Mouse (Mus musculus) CH12.LX (cell line): ENCODE data around the gene 1110002E22Rik. TPM values are rescaled to one million over a fixed set of nuclear protein-coding genes. Genes with fewer than 3 reads are reported as not detected.

Source experiments
- DNase-seq: peaks from one replicate; pipeline ENCODE4 v3.0.0-alpha.2; 2013; ENCODE audit errors: extremely low read depth
- H3K27ac ChIP-seq: 2 replicates; pipeline ENCODE4 v1.5.1; 2012; ENCODE audit warnings: low read depth, mild to moderate bottlenecking, control low read depth, moderate library complexity; ENCODE audit not compliant: insufficient read depth
- H3K27me3 ChIP-seq: replicated peaks from 2 replicates; pipeline ENCODE3; 2012; ENCODE audit warnings: inconsistent platforms
- H3K36me3 ChIP-seq, 2 experiments: replicated peaks in 1 of 2; 2 replicates each; pipeline versions ENCODE3 to v1.6.1; 2012; ENCODE audit warnings: inconsistent platforms in 1 of 2, low read length in 1 of 2, mild to moderate bottlenecking in 1 of 2, mixed read lengths in 1 of 2, moderate library complexity in 1 of 2; ENCODE audit not compliant: control insufficient read depth in 1 of 2, insufficient read depth in 1 of 2
- H3K4me1 ChIP-seq, 2 experiments: 2 replicates each; pipeline ENCODE4 v1.6.1; 2012; ENCODE audit warnings: inconsistent platforms in 1 of 2, moderate library complexity in 1 of 2; ENCODE audit not compliant: insufficient read depth in 2 of 2, control insufficient read depth in 1 of 2
- H3K4me2 ChIP-seq: 2 replicates; pipeline ENCODE4 v1.6.1; 2012; ENCODE audit warnings: low read depth, mild to moderate bottlenecking, control low read depth; ENCODE audit not compliant: poor library complexity, insufficient read depth, severe bottlenecking
- H3K4me3 ChIP-seq, 3 experiments: fragments of 150-350 bp in 1 of 3; sonication (generic) in 1 of 3; replicated peaks in 1 of 3; 2 replicates each; pipeline versions ENCODE3 to v1.5.1; 2011 to 2012; ENCODE audit warnings: low read depth in 2 of 3, low read length in 2 of 3, mild to moderate bottlenecking in 2 of 3, moderate library complexity in 2 of 3, control low read depth in 1 of 3, improper control_type of control experiment in 1 of 3, inconsistent platforms in 1 of 3, mixed read lengths in 1 of 3; ENCODE audit not compliant: poor library complexity in 1 of 3
- H3K79me2 ChIP-seq: replicated peaks from 2 replicates; pipeline ENCODE4 v1.6.1; 2012; ENCODE audit warnings: mild to moderate bottlenecking, moderate library complexity; ENCODE audit not compliant: control insufficient read depth, poor library complexity, insufficient read depth, severe bottlenecking; ENCODE audit errors: extremely low read depth
- H3K9ac ChIP-seq: 2 replicates; pipeline ENCODE4 v1.6.1; 2012; ENCODE audit warnings: low read depth, mild to moderate bottlenecking, control low read depth, moderate library complexity; ENCODE audit not compliant: insufficient read depth
- H3K9me3 ChIP-seq: replicated peaks from 2 replicates; pipeline ENCODE3; 2012; ENCODE audit warnings: low read length, inconsistent platforms, mixed read lengths
- BHLHE40 ChIP-seq: IDR thresholded peaks from 2 replicates; pipeline ENCODE4 v1.6.1; 2011; ENCODE audit warnings: mild to moderate bottlenecking, low read depth, low read length, improper control_type of control experiment
- CHD2 ChIP-seq: IDR thresholded peaks from 2 replicates; pipeline ENCODE4 v1.6.1; 2011; ENCODE audit warnings: low read length, improper control_type of control experiment
- E2F4 ChIP-seq: IDR thresholded peaks from 2 replicates; pipeline ENCODE4 v1.6.1; 2011; ENCODE audit warnings: low read depth, low read length, improper control_type of control experiment; ENCODE audit not compliant: insufficient replicate concordance
- EP300 ChIP-seq: IDR thresholded peaks from 2 replicates; pipeline ENCODE4 v1.6.1; 2011; ENCODE audit warnings: low read length, improper control_type of control experiment
- ETS1 ChIP-seq: conservative IDR thresholded peaks from 2 replicates; pipeline ENCODE4 v1.6.1; 2012; ENCODE audit warnings: low read depth, mild to moderate bottlenecking, inconsistent platforms, low read length, improper control_type of control experiment, moderate library complexity
- GABPA ChIP-seq: IDR thresholded peaks from 2 replicates; pipeline ENCODE4 v1.6.1; 2012; ENCODE audit warnings: low read depth, low read length, improper control_type of control experiment, inconsistent platforms; ENCODE audit not compliant: insufficient replicate concordance
- HCFC1 ChIP-seq: IDR thresholded peaks from 2 replicates; pipeline ENCODE4 v1.6.1; 2012; ENCODE audit warnings: low read depth, mild to moderate bottlenecking, inconsistent platforms, low read length, improper control_type of control experiment
- IRF4 ChIP-seq: IDR thresholded peaks from 2 replicates; pipeline ENCODE4 v1.6.1; 2014; ENCODE audit warnings: low read depth, mild to moderate bottlenecking, inconsistent platforms, low read length, improper control_type of control experiment
- JUN ChIP-seq: IDR thresholded peaks from 2 replicates; pipeline ENCODE4 v1.6.1; 2011; ENCODE audit warnings: low read depth, mild to moderate bottlenecking, low read length, improper control_type of control experiment, moderate library complexity; ENCODE audit not compliant: insufficient read depth
- JUND ChIP-seq: conservative IDR thresholded peaks from 2 replicates; pipeline ENCODE4 v1.6.1; 2011; ENCODE audit warnings: low read depth, low read length, improper control_type of control experiment
- KAT2A ChIP-seq: IDR thresholded peaks from 2 replicates; pipeline ENCODE4 v1.6.1; 2012; ENCODE audit warnings: low read length, improper control_type of control experiment, inconsistent platforms; ENCODE audit not compliant: insufficient replicate concordance
- MAZ ChIP-seq: IDR thresholded peaks from 2 replicates; pipeline ENCODE4 v1.6.1; 2012; ENCODE audit warnings: low read depth, mild to moderate bottlenecking, inconsistent platforms, low read length, improper control_type of control experiment, moderate library complexity
- MEF2A ChIP-seq: IDR thresholded peaks from 2 replicates; pipeline ENCODE4 v1.6.1; 2014; ENCODE audit warnings: low read depth, mild to moderate bottlenecking, inconsistent platforms, low read length, improper control_type of control experiment, borderline replicate concordance
- MXI1 ChIP-seq: IDR thresholded peaks from 2 replicates; pipeline ENCODE4 v1.6.1; 2011; ENCODE audit warnings: mild to moderate bottlenecking, low read depth, low read length, improper control_type of control experiment
- NELFE ChIP-seq: IDR thresholded peaks from 2 replicates; pipeline ENCODE4 v1.6.1; 2011; ENCODE audit warnings: low read depth, low read length, improper control_type of control experiment
- POLR2AphosphoS2 ChIP-seq: IDR thresholded peaks from 2 replicates; pipeline ENCODE4 v1.6.1; 2011; ENCODE audit warnings: low read depth, low read length, improper control_type of control experiment
- RAD21 ChIP-seq: IDR thresholded peaks from 2 replicates; pipeline ENCODE4 v1.6.1; 2011; ENCODE audit warnings: low read depth, mild to moderate bottlenecking, low read length, improper control_type of control experiment, moderate library complexity
- SMC3 ChIP-seq: IDR thresholded peaks from 2 replicates; pipeline ENCODE4 v1.6.1; 2011; ENCODE audit warnings: low read depth, low read length, improper control_type of control experiment
- TBP ChIP-seq: conservative IDR thresholded peaks from 2 replicates; pipeline ENCODE4 v1.6.1; 2011; ENCODE audit warnings: low read depth, low read length, improper control_type of control experiment
- TCF12 ChIP-seq: IDR thresholded peaks from 2 replicates; pipeline ENCODE4 v1.6.1; 2014; ENCODE audit warnings: low read depth, mild to moderate bottlenecking, inconsistent platforms, low read length, improper control_type of control experiment
- USF1 ChIP-seq: IDR thresholded peaks from 2 replicates; pipeline ENCODE4 v1.6.1; 2014; ENCODE audit warnings: low read depth, mild to moderate bottlenecking, inconsistent platforms, low read length, improper control_type of control experiment
- ZC3H11A ChIP-seq: IDR thresholded peaks from 2 replicates; pipeline ENCODE4 v1.6.1; 2012; ENCODE audit warnings: low read depth, mild to moderate bottlenecking, inconsistent platforms, low read length, improper control_type of control experiment
- ZKSCAN1 ChIP-seq: IDR thresholded peaks from 2 replicates; pipeline ENCODE4 v1.6.1; 2012; ENCODE audit warnings: low read depth, inconsistent platforms, low read length, improper control_type of control experiment, borderline replicate concordance
- ZNF384 ChIP-seq: IDR thresholded peaks from 2 replicates; pipeline ENCODE4 v1.6.1; 2012; ENCODE audit warnings: low read depth, low read length, improper control_type of control experiment, inconsistent platforms
- dilution Hi-C: fragments of 300-500 bp; cut with MboI; formaldehyde crosslinking; loops from 2 replicates; pipeline ENCODE4 v1.14.3; 2020; ENCODE audit warnings: low sequenced_read_pairs; ENCODE audit not compliant: extremely low pct_unique_long_range_greater_than_20kb, extremely low pct_ligation_motif_present
- in situ Hi-C: fragments of 300-500 bp; cut with MboI; formaldehyde crosslinking; loops from 3 replicates; pipeline ENCODE4 v1.14.3; 2019; ENCODE audit warnings: low sequenced_read_pairs, low pct_ligation_motif_present, low pct_unique_long_range_greater_than_20kb, mixed read lengths
- polyA plus RNA-seq: library from polyadenylated mRNA; unstranded; fragments of >175 nt; gene quantifications from 2 replicates; pipeline ENCODE4 v1.2.1, GENCODE M21; 2012; ENCODE audit warnings: low read depth; ENCODE audit not compliant: insufficient read length
- total RNA-seq, 2 experiments: library from RNA; depleted of rRNA; stranded (reverse); fragments of 300-350 nt in 1 of 2; fragments of >200 nt in 1 of 2; gene quantifications; 2 replicates each; pipeline ENCODE4 v1.2.3; 2012 to 2014

1110002E22Rik gene
- total and polyA plus RNA-seq, 3 experiments, result 0.66 to 2.3 (median 2.0) TPM

DNA sequence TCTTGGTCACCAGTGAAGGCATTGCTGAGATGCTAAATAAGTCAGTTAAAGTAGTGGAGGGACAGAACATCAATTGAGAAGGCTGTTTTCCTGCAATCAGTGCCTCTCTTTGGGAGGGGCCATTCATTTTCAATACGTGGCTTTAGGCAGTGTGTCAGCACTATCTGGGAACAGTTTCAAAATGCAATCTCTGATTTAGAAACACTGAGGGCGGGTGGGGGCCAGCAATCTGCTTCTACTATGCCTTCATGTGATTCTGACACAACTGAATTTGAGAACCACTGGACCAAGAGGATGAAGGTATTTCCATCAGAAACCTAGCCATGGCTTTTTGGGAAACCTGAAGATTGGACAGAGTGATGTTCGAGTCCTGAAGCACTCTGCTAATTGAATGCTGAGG is 30.4 kb downstream of the 1110002E22Rik start:
- Histone ChIP-seq H3K4me1 (no peaks in the 10 kb centered on the region; a peak in 1 of 4 replicates), H3K27ac (no peak overlapping the region), H3K9ac (no peak overlapping the region), H3K9me3 (no peaks in the 10 kb centered on the region), H3K4me2 (no peak overlapping the region), H3K79me2 (no peaks in the 10 kb centered on the region), H3K27me3 (no peaks in the 10 kb centered on the region), H3K36me3 (peaks cover 2 to 5% of the 10 kb centered on the region in 2 experiments), H3K4me3 (no peak overlapping the region)
- dilution Hi-C loops, result no loop called here
- no peak for TF ChIP-seq ZKSCAN1
- TF ChIP-seq ZC3H11A, result no peak
- TF ChIP-seq MXI1, result no peak
- no peak for TF ChIP-seq IRF4
- no peak for TF ChIP-seq EP300
- TF ChIP-seq MAZ, result no peak
- no peak for TF ChIP-seq MEF2A
- no peak for DNase-seq
- in situ Hi-C loops, result no loop called here

DNA sequence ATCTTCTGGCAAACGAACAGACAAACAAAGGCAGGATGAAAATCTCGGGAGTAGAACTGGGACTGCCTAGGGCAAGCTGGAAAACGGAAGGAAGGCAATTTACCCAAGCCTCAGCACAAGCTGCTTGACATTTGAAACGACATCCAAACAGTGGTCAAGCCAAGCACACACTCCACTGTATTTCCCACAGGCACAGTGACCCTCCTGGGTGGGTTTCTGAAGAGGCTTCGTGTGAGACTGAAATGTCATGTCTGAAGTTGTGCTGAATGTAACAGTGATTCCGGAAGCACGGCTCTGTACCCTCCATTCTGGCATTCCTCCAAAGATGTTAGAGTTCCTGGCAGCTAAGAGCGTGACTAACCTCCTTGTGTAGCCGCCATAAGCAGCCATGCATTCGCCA is 30.9 kb downstream of the 1110002E22Rik start:
- in situ Hi-C loops, result no loop called here
- DNase-seq, result no peak
- Histone ChIP-seq H3K27me3 (no peaks in the 10 kb centered on the region), H3K27ac (no peak overlapping the region), H3K4me1 (no peaks in the 10 kb centered on the region; a peak in 1 of 4 replicates), H3K79me2 (no peaks in the 10 kb centered on the region), H3K36me3 (peaks cover 2 to 5% of the 10 kb centered on the region in 2 experiments), H3K9me3 (no peaks in the 10 kb centered on the region), H3K9ac (no peak overlapping the region), H3K4me2 (no peak overlapping the region), H3K4me3 (no peak overlapping the region)
- TF ChIP-seq TCF12 (no peak), TBP (no peak)
- dilution Hi-C loops, result no loop called here

DNA sequence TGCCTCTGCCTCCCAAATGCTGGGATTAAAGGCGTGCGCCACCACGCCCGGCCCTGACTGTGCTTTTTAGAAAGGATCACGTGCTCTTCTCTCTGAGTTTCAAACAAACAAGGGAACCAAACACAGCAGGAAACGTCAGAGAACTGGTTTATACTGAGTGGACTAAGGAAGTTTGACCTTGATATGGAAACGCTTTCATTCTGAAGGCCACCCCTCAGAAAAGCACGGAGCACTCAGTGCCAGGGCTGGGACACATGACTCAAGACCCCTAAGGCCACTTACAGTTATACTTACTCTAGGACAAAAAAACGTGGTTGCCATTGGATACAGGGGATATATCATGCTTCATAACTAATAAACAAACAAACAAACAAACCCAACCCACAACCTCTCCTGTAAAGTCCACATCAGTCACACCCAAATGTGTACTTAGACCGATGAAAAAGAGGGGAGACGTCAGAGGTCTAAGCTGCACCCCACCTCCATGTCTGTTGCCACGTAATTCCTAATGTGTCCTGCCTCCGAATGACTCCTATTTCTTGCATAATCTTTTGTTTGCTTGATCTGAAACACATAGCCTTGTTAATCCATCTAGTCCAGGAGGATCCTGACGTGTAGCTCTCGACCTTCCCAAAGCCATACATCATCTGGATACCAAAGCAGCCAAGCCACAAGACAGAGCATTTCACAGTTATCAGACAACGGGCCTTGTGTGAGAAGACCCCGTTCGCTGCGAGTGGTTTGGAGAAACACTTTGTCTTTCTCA is 31.6 kb downstream of the 1110002E22Rik start:
- no peaks in the 10 kb centered on the region; a peak in 1 of 4 replicates for H3K4me1 ChIP-seq
- no peak overlapping the region for H3K9ac ChIP-seq
- dilution Hi-C loops, result no loop called here
- no peaks in the 10 kb centered on the region for H3K79me2 ChIP-seq
- H3K4me2 ChIP-seq, result no peak overlapping the region
- in situ Hi-C loops, result no loop called here
- H3K36me3 ChIP-seq, result peaks cover 2 to 5% of the 10 kb centered on the region in 2 experiments
- H3K4me3 ChIP-seq, result no peak overlapping the region
- H3K27ac ChIP-seq, result no peak overlapping the region
- no peaks in the 10 kb centered on the region for H3K9me3 ChIP-seq
- H3K27me3 ChIP-seq, result no peaks in the 10 kb centered on the region
- DNase-seq, result no peak
- no peak for TF ChIP-seq ZNF384
- TF ChIP-seq ETS1, result no peak
- TF ChIP-seq ZC3H11A, result no peak
- TF ChIP-seq KAT2A, result no peak
- no peak for TF ChIP-seq GABPA
- no peak for TF ChIP-seq ZKSCAN1
- TF ChIP-seq BHLHE40, result no peak
- TF ChIP-seq E2F4, result no peak
- no peak for TF ChIP-seq IRF4
- no peak for TF ChIP-seq JUND
- TF ChIP-seq RAD21, result no peak
- TF ChIP-seq POLR2AphosphoS2, result no peak
- TF ChIP-seq MEF2A, result no peak
- no peak for TF ChIP-seq SMC3
- no peak for TF ChIP-seq CHD2
- no peak for TF ChIP-seq HCFC1
- TF ChIP-seq USF1, result no peak
- TF ChIP-seq JUN, result no peak
- TF ChIP-seq NELFE, result no peak
